Mouse (Mus musculus) stomach, postnatal 0 days (tissue): Measurements from ENCODE around the gene Hmga2. TPM values are rescaled to one million over a fixed set of nuclear protein-coding genes. Genes with fewer than 3 reads are reported as not detected.

Source experiments
- ATAC-seq: fragments of 200-750 bp; cut with Nextera tagmentation; 2 replicates; pipeline ENCODE4 v1.8.0; 2017; ENCODE audit not compliant: low FRiP score, low TSS enrichment
- DNase-seq: peaks from one replicate; pipeline ENCODE4 v3.0.0-alpha.2; 2016; ENCODE audit warnings: low spot score
- H3K27ac ChIP-seq: fragments of 300-500 bp; sonication (generic); replicated peaks from 2 replicates; pipeline ENCODE4 v1.5.1; 2014; ENCODE audit warnings: mild to moderate bottlenecking, control low read depth
- H3K27me3 ChIP-seq: fragments of 300-500 bp; sonication (generic); 2 replicates; pipeline ENCODE4 v1.6.1; 2014; ENCODE audit warnings: low read length; ENCODE audit not compliant: control insufficient read depth, insufficient read depth
- H3K36me3 ChIP-seq: fragments of 300-500 bp; sonication (generic); 2 replicates; pipeline ENCODE4 v1.6.1; 2014; ENCODE audit warnings: low read length, mixed read lengths; ENCODE audit not compliant: control insufficient read depth, insufficient read depth
- H3K4me1 ChIP-seq: fragments of 300-500 bp; sonication (generic); replicated peaks from 2 replicates; pipeline ENCODE4 v1.6.1; 2014; ENCODE audit warnings: antibody characterized with exemption; ENCODE audit not compliant: control insufficient read depth, insufficient read depth
- H3K4me2 ChIP-seq: fragments of 300-500 bp; sonication (generic); replicated peaks from 2 replicates; pipeline ENCODE4 v1.6.1; 2014; ENCODE audit warnings: low read depth, mild to moderate bottlenecking, control low read depth, moderate library complexity
- H3K4me3 ChIP-seq: fragments of 300-500 bp; sonication (generic); 2 replicates; pipeline ENCODE4 v1.5.1; 2014; ENCODE audit warnings: low read depth, low read length, control low read depth
- H3K9ac ChIP-seq: fragments of 300-500 bp; sonication (generic); 2 replicates; pipeline ENCODE4 v1.6.1; 2014; ENCODE audit warnings: mild to moderate bottlenecking, low read length, control low read depth, mixed read lengths
- H3K9me3 ChIP-seq: fragments of 300-500 bp; sonication (generic); 2 replicates; pipeline ENCODE4 v1.6.1; 2016; ENCODE audit warnings: low read length; ENCODE audit not compliant: control insufficient read depth
- CTCF ChIP-seq: IDR thresholded peaks from 2 replicates; pipeline ENCODE4 v1.5.1; 2016; ENCODE audit warnings: antibody characterized with exemption, low read depth, mild to moderate bottlenecking, moderate library complexity
- EP300 ChIP-seq: optimal IDR thresholded peaks from 2 replicates; pipeline ENCODE3; 2016; ENCODE audit warnings: antibody characterized with exemption
- WGBS: fragments of 180-500 bp; shearing (Covaris S2); extraction: QIAGEN DNeasy Blood & Tissue Kit; methylation state at CpG from one replicate; pipeline ENCODE4 v1.1.7; 2014; 5-methylcytosine and 5-hydroxymethylcytosine counted together
- polyA plus RNA-seq: library from polyadenylated mRNA; unstranded; fragments of >200 nt; fragmentation: Nextera tagmentation; extraction: Ambion mirVana; gene quantifications from 2 replicates; pipeline ENCODE4 v1.2.1, GENCODE M21; 2015

Hmga2 gene
- polyA plus RNA-seq, 1 experiment from 2014 or later = 3.6 TPM

GRCm38 (mm10) chr10:120512121-120512520 is 35.9 kb upstream of the Hmga2 start:
- no peaks in the 10 kb centered on the region for H3K9me3 ChIP-seq
- H3K4me2 ChIP-seq = no peak overlapping the region
- DNase-seq (no peak), ATAC-seq (no peak)
- no peak overlapping the region for H3K27ac ChIP-seq
- H3K4me1 ChIP-seq = no peaks in the 10 kb centered on the region
- no peaks in the 10 kb centered on the region for H3K36me3 ChIP-seq
- H3K27me3 ChIP-seq = no peaks in the 10 kb centered on the region
- TF ChIP-seq CTCF (no peak), EP300 (no peak)
- WGBS = 84% methylated on average over 8 of the region's 8 CpGs
- no peak overlapping the region for H3K9ac ChIP-seq
- H3K4me3 ChIP-seq = no peak overlapping the region

- 89% methylated on average over 5 of the region's 5 CpGs for WGBS
- H3K27ac ChIP-seq = no peak overlapping the region
- no peak overlapping the region for H3K9ac ChIP-seq
- no peaks in the 10 kb centered on the region for H3K36me3 ChIP-seq
- no peak overlapping the region for H3K4me3 ChIP-seq
- no peak for ATAC-seq
- H3K4me2 ChIP-seq = no peak overlapping the region
- TF ChIP-seq EP300 (no peak), CTCF (no peak)
- no peaks in the 10 kb centered on the region for H3K4me1 ChIP-seq
- H3K9me3 ChIP-seq = no peaks in the 10 kb centered on the region
- H3K27me3 ChIP-seq = no peaks in the 10 kb centered on the region
- no peak for DNase-seq
Measured at GRCm38 (mm10) chr10:120503959-120504358, 27.7 kb upstream of the Hmga2 start.

GRCm38 (mm10) chr10:120500794-120501193 is 24.5 kb upstream of the Hmga2 start:
- no peaks in the 10 kb centered on the region for H3K36me3 ChIP-seq
- H3K27ac ChIP-seq = no peak overlapping the region
- no peak for ATAC-seq
- H3K9ac ChIP-seq = no peak overlapping the region
- H3K4me2 ChIP-seq = no peak overlapping the region
- no peak overlapping the region for H3K4me3 ChIP-seq
- TF ChIP-seq CTCF (no peak), EP300 (no peak)
- H3K9me3 ChIP-seq = no peaks in the 10 kb centered on the region
- H3K4me1 ChIP-seq = no peaks in the 10 kb centered on the region
- no peaks in the 10 kb centered on the region for H3K27me3 ChIP-seq
- 70% methylated on average over 9 of the region's 9 CpGs for WGBS
- DNase-seq = no peak

- no peak for ATAC-seq
Measured at GRCm38 (mm10) chr10:120498086-120498485, 21.8 kb upstream of the Hmga2 start.

GRCm38 (mm10) chr10:120494653-120495052 is 18.4 kb upstream of the Hmga2 start:
- H3K4me2 ChIP-seq = no peak overlapping the region
- no peaks in the 10 kb centered on the region for H3K36me3 ChIP-seq
- no peaks in the 10 kb centered on the region for H3K27me3 ChIP-seq
- no peak for ATAC-seq
- H3K27ac ChIP-seq = no peak overlapping the region
- H3K9me3 ChIP-seq = no peaks in the 10 kb centered on the region
- DNase-seq = no peak
- H3K4me3 ChIP-seq = no peak overlapping the region
- H3K9ac ChIP-seq = no peak overlapping the region
- 97% methylated on average over 1 of the region's 1 CpGs for WGBS
- H3K4me1 ChIP-seq = no peaks in the 10 kb centered on the region
- TF ChIP-seq CTCF = no peak
- TF ChIP-seq EP300 = no peak

More at GRCm38 (mm10) chr10:120498086-120498485, 21.8 kb upstream of the Hmga2 start:
- DNase-seq = no peak
- Histone ChIP-seq H3K9ac (no peak overlapping the region), H3K4me3 (no peak overlapping the region), H3K27me3 (no peaks in the 10 kb centered on the region), H3K27ac (no peak overlapping the region), H3K4me2 (no peak overlapping the region), H3K36me3 (no peaks in the 10 kb centered on the region), H3K4me1 (no peaks in the 10 kb centered on the region), H3K9me3 (no peaks in the 10 kb centered on the region)
- TF ChIP-seq CTCF = no peak
- no peak for TF ChIP-seq EP300

- Histone ChIP-seq H3K27me3 (no peaks in the 10 kb centered on the region), H3K4me3 (no peak overlapping the region), H3K4me1 (no peaks in the 10 kb centered on the region), H3K9ac (no peak overlapping the region), H3K27ac (no peak overlapping the region), H3K36me3 (no peaks in the 10 kb centered on the region), H3K9me3 (0 out of 2 replicates have a peak, but pooled peaks cover 4% of the 10 kb centered on the region), H3K4me2 (no peak overlapping the region)
- TF ChIP-seq CTCF = no peak
- no peak for TF ChIP-seq EP300
- WGBS = 78% methylated on average over 5 of the region's 5 CpGs
- ATAC-seq (no peak), DNase-seq (no peak)
Measured at GRCm38 (mm10) chr10:120491477-120491876, 15.2 kb upstream of the Hmga2 start.
